In the genomic region with DNA sequence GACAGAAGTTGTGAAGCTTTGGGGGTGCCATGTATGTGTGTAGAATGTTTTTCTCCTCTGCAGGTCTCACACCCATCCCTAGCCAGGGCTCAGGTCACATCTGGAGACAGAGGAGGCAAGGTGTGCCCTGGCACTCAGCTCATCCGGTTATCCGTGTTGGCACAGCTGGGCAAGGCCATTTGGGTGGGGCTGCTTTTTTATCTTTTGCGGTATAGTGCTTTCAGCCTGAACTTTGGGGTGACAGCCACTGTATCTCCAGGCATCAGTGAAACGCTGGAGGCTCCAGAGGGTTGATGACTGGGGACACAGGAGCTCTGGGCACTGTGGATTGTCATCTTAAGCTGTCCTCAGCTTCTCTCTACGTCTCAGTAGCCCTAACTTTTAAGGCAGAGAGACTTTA, we compare ENCODE assay signal across 20 mouse cellular contexts. TPM values are rescaled to one million over a fixed set of nuclear protein-coding genes. Genes with fewer than 3 reads are reported as not detected.
DNase-seq lines count a peak whose midpoint lies in the region; ATAC-seq and TF ChIP-seq lines count a peak whose summit lies in the region.
"Had no signal": no experiment of that assay in that cellular context is flagged by ENCODE, and none has a peak within 500 bp of the region (broad histone marks: within the 10 kb centered on the region; RNA-seq: fewer than 3 reads in every experiment).

No protein-coding gene starts in this region.

- intact Hi-C loops in gastrocnemius, postnatal 14 days (cut with DNase I; ENCODE audit: low total_unique reads): loop anchor here (5.0 kb wide), 1 partner anchor 799 kb away; no protein-coding TSS in a partner anchor

- no peaks in the 10 kb centered on the region for H3K9me3 ChIP-seq in midbrain, embryonic 10.5 days (replicated peaks)
- no peaks in the 10 kb centered on the region for H3K9me3 ChIP-seq in embryonic facial prominence, embryonic 10.5 days
- H3K9me3 ChIP-seq: limb, embryonic 15.5 days had no signal

- peak overlapping the region; percentile 98 for H3K27ac ChIP-seq in liver, adult 2 months (replicated peaks; ENCODE audit: insufficient read depth, low read depth, low read length)
- H3K27ac ChIP-seq in midbrain, embryonic 10.5 days (replicated peaks): no peak overlapping the region
- H3K27ac ChIP-seq in embryonic facial prominence, embryonic 10.5 days (replicated peaks): no peak overlapping the region
- H3K27ac ChIP-seq: gastrocnemius, adult 2 months; limb, embryonic 15.5 days had no signal

- peak; percentile 71 for DNase-seq in spleen, adult 12 weeks (ENCODE audit: low spot score)
- DNase-seq in spleen, adult 18-20 months: no peak
- DNase-seq in liver, adult 2 months (ENCODE audit: extremely low read depth, low read depth, low spot score): peak; percentile 73
- DNase-seq in midbrain, embryonic 10.5 days (ENCODE audit: low spot score): no peak
- DNase-seq in embryonic facial prominence, embryonic 10.5 days (ENCODE audit: low spot score): no peak
- DNase-seq in gastrocnemius, postnatal 14 days: no peak
- no peak for DNase-seq in yolk sac, embryonic 10.5 days (ENCODE audit: low spot score)
- DNase-seq: B cell, adult 2 months; cerebellum, adult 9-10 months; gastrocnemius, adult 2 months; lung, postnatal 4 days; thymus, postnatal 14 days had no signal

- peak; percentile 88 for ATAC-seq in megakaryocyte-erythroid progenitor cell, adult 5-6 weeks (replicated peaks; ENCODE audit: low FRiP score, low TSS enrichment, poor library complexity, severe bottlenecking)
- ATAC-seq: forebrain, postnatal 0 days had no signal

- no peaks in the 10 kb centered on the region for H3K36me3 ChIP-seq in liver, adult 2 months (ENCODE audit: control insufficient read depth, insufficient read depth, low read length)
- no peaks in the 10 kb centered on the region for H3K36me3 ChIP-seq in midbrain, embryonic 10.5 days
- no peaks in the 10 kb centered on the region for H3K36me3 ChIP-seq in embryonic facial prominence, embryonic 10.5 days (replicated peaks)
- H3K36me3 ChIP-seq: limb, embryonic 15.5 days had no signal

- no peak overlapping the region for H3K9ac ChIP-seq in liver, adult 2 months (ENCODE audit: low read depth, low read length)
- H3K9ac ChIP-seq: forebrain, postnatal 0 days; limb, embryonic 15.5 days had no signal

- no peaks in the 10 kb centered on the region for H3K27me3 ChIP-seq in liver, adult 2 months (ENCODE audit: control insufficient read depth, insufficient read depth, low read length)
- H3K27me3 ChIP-seq in midbrain, embryonic 10.5 days (ENCODE audit: low read depth, poor library complexity, severe bottlenecking): no peaks in the 10 kb centered on the region
- H3K27me3 ChIP-seq in embryonic facial prominence, embryonic 10.5 days (replicated peaks; ENCODE audit: low read depth, poor library complexity, severe bottlenecking): no peaks in the 10 kb centered on the region
- H3K27me3 ChIP-seq: limb, embryonic 15.5 days had no signal

- TF ChIP-seq POLR2A in liver, adult 2 months (IDR thresholded peaks at IDR 0.05; ENCODE audit: extremely low read depth, insufficient read depth, low read length): no peak

- H3K4me1 ChIP-seq in liver, adult 2 months (ENCODE audit: control insufficient read depth, insufficient read depth, low read length): peaks cover 42% of the 10 kb centered on the region
- H3K4me1 ChIP-seq in midbrain, embryonic 10.5 days: peaks cover 4% of the 10 kb centered on the region
- H3K4me1 ChIP-seq in embryonic facial prominence, embryonic 10.5 days: no peaks in the 10 kb centered on the region
- H3K4me1 ChIP-seq: limb, embryonic 15.5 days had no signal

- H3K79me2 ChIP-seq in liver, adult 2 months (ENCODE audit: control insufficient read depth, insufficient read depth, low read length): no peaks in the 10 kb centered on the region

- WGBS in liver, adult 2 months: 29% methylated on average over 5 of the region's 5 CpGs
- WGBS in midbrain, embryonic 10.5 days: 85% methylated on average over 5 of the region's 5 CpGs
- 85% methylated on average over 5 of the region's 5 CpGs for WGBS in embryonic facial prominence, embryonic 10.5 days

- no peak overlapping the region for H3K4me3 ChIP-seq in liver, adult 2 months (ENCODE audit: insufficient read depth, low read depth, low read length)
- H3K4me3 ChIP-seq in midbrain, embryonic 10.5 days: no peak overlapping the region
- H3K4me3 ChIP-seq in embryonic facial prominence, embryonic 10.5 days: no peak overlapping the region
- H3K4me3 ChIP-seq: gastrocnemius, adult 2 months; limb, embryonic 15.5 days had no signal

- TF ChIP-seq CTCF in liver, adult 2 months (IDR thresholded peaks at IDR 0.05; ENCODE audit: low read depth, low read length): no peak

RNA-seq across cellular contexts. Expression of a gene that starts 10.9 kb away (rescaled TPM):
- 3,614 and 3,656 TPM in 2 replicates for total RNA-seq in liver, adult 2 months (2014; rRNA removed)
- 3,813 and 5,374 TPM in 2 replicates for polyA plus RNA-seq in liver, adult 2 months (2012; rRNA removed)
- not detected in 2 replicates for total RNA-seq in megakaryocyte-erythroid progenitor cell, adult 5-6 weeks (2014; fragmentation: Nextera tagmentation)
- not detected in 2 replicates for total RNA-seq in megakaryocyte-erythroid progenitor cell, adult 5-6 weeks (2017)
- polyA plus RNA-seq in midbrain, embryonic 10.5 days (2016; fragmentation: Nextera tagmentation; extraction: Ambion mirVana): not detected in 2 replicates
- not detected in 2 replicates for polyA plus RNA-seq in embryonic facial prominence, embryonic 10.5 days (2016; fragmentation: Nextera tagmentation; extraction: Ambion mirVana)
- not detected for total RNA-seq in gastrocnemius, postnatal 14 days (2021)
- total RNA-seq: forebrain, postnatal 0 days; gastrocnemius, adult 2 months; heart, postnatal 25 days; layer of hippocampus, adult 8-10 months had no signal
- polyA plus RNA-seq: brain, embryonic 14.5 days; forebrain, postnatal 0 days; kidney, embryonic 14.5 days; limb, embryonic 15.5 days; midbrain, embryonic 14.5 days had no signal

RNA-seq across cellular contexts. Expression of a gene that starts 24.2 kb away (rescaled TPM):
- 29.8 and 39.8 TPM in 2 replicates for total RNA-seq in liver, adult 2 months (2014; rRNA removed)
- polyA plus RNA-seq in liver, adult 2 months (2012; rRNA removed): 26.4 and 28.5 TPM in 2 replicates
- 89.8 and 96.1 TPM in 2 replicates for total RNA-seq in megakaryocyte-erythroid progenitor cell, adult 5-6 weeks (2014; fragmentation: Nextera tagmentation)
- total RNA-seq in megakaryocyte-erythroid progenitor cell, adult 5-6 weeks (2017): 36.0 and 41.0 TPM in 2 replicates
- 75.7 and 78.5 TPM in 2 replicates for polyA plus RNA-seq in midbrain, embryonic 10.5 days (2016; fragmentation: Nextera tagmentation; extraction: Ambion mirVana)
- polyA plus RNA-seq in embryonic facial prominence, embryonic 10.5 days (2016; fragmentation: Nextera tagmentation; extraction: Ambion mirVana): 79.1 and 89.3 TPM in 2 replicates
- total RNA-seq in gastrocnemius, postnatal 14 days (2021): 10 to 100 TPM; 19.2 to 19.5 TPM

RNA-seq across cellular contexts. Expression of a gene that starts 51.4 kb away (rescaled TPM):
- 1.8 and 3.8 TPM in 2 replicates for total RNA-seq in liver, adult 2 months (2014; rRNA removed)
- 6.0 and 7.2 TPM in 2 replicates for polyA plus RNA-seq in liver, adult 2 months (2012; rRNA removed)
- total RNA-seq in megakaryocyte-erythroid progenitor cell, adult 5-6 weeks (2014; fragmentation: Nextera tagmentation): 37.1 and 43.9 TPM in 2 replicates
- 2.1 and 3.9 TPM in 2 replicates for total RNA-seq in megakaryocyte-erythroid progenitor cell, adult 5-6 weeks (2017)
- polyA plus RNA-seq in midbrain, embryonic 10.5 days (2016; fragmentation: Nextera tagmentation; extraction: Ambion mirVana): 7.4 and 7.9 TPM in 2 replicates
- polyA plus RNA-seq in embryonic facial prominence, embryonic 10.5 days (2016; fragmentation: Nextera tagmentation; extraction: Ambion mirVana): 8.1 TPM in 2 replicates
- total RNA-seq in gastrocnemius, postnatal 14 days (2021): 10 to 100 TPM; 10.5 to 11.2 TPM

RNA-seq across cellular contexts. Expression of a gene that starts 58.5 kb away (rescaled TPM):
- 0.37 and 0.60 TPM in 2 replicates for total RNA-seq in liver, adult 2 months (2014; rRNA removed)
- polyA plus RNA-seq in liver, adult 2 months (2012; rRNA removed): 0.35 and 0.60 TPM in 2 replicates
- total RNA-seq in megakaryocyte-erythroid progenitor cell, adult 5-6 weeks (2014; fragmentation: Nextera tagmentation): not detected in 2 replicates
- total RNA-seq in megakaryocyte-erythroid progenitor cell, adult 5-6 weeks (2017): 0.28 TPM in 1 of 2 replicates, not detected in the other
- polyA plus RNA-seq in midbrain, embryonic 10.5 days (2016; fragmentation: Nextera tagmentation; extraction: Ambion mirVana): 7.6 and 10.7 TPM in 2 replicates
- 4.3 and 4.5 TPM in 2 replicates for polyA plus RNA-seq in embryonic facial prominence, embryonic 10.5 days (2016; fragmentation: Nextera tagmentation; extraction: Ambion mirVana)
- 1 to 10 TPM; 2.0 to 2.2 TPM for total RNA-seq in gastrocnemius, postnatal 14 days (2021)

Comparison
In these comparisons a context has a peak if more than half of its experiments do, and no peak if none do; other contexts are left out.
1. DNase-seq: peak in spleen, adult 12 weeks (single experiment) and liver, adult 2 months (single experiment); none in spleen, adult 18-20 months (0 of 2), midbrain, embryonic 10.5 days (single experiment), embryonic facial prominence, embryonic 10.5 days (single experiment), gastrocnemius, postnatal 14 days (single experiment) and yolk sac, embryonic 10.5 days (single experiment).
2. RNA of a gene that starts 10.9 kb away (total RNA-seq): 3,614 to 3,656 TPM in liver, adult 2 months; not detected in megakaryocyte-erythroid progenitor cell, adult 5-6 weeks and not detected in gastrocnemius, postnatal 14 days; every median in the first group is over 1,000 times any median in the second.